Mouse (Mus musculus) layer of hippocampus, adult 8-10 months (tissue): ENCODE results near the gene Qk. TPM values are rescaled to one million over a fixed set of nuclear protein-coding genes. Genes with fewer than 3 reads are reported as not detected.

Source experiments
- DNase-seq, 2 experiments: peaks; one replicate each; pipeline ENCODE4 v3.0.0; 2022; ENCODE audit warnings: low spot score in 2 of 2
- total RNA-seq, 4 experiments: library from RNA; stranded (reverse); gene quantifications; 2 replicates each; pipeline ENCODE4 v1.2.4; 2022

Gene Qk
- total RNA-seq, 4 experiments from 2014 or later, result 354 to 447 (median 412) TPM

GRCm38 (mm10) chr17:10327584-10328210 lies 8.0 kb upstream of the Qk start:
- no peak for DNase-seq

GRCm38 (mm10) chr17:10326596-10327045 lies 7.0 kb upstream of the Qk start:
- DNase-seq, result no peak

GRCm38 (mm10) chr17:10325921-10326320 lies 6.3 kb upstream of the Qk start:
- no peak for DNase-seq

DNA sequence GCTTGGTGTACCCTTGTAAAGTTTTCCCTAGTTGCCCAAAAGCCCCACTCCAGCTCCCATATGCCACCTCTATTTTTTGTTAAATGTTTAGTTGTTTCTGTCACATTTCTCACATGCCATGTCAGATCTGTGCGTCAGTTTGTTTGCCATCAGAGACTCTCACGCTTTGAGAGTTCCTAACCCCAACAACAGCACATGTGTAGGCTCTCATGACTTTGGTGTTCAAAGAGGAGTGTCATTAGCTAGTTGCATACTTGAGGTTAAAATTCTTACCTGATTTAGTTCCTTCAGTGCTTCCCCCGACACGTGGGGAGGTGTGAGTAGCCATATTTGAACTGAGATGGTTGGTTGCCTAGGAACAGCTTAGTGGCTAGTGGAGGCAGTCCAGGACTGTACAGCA lies 2.1 kb upstream of the Qk start:
- DNase-seq, result no peak

DNA sequence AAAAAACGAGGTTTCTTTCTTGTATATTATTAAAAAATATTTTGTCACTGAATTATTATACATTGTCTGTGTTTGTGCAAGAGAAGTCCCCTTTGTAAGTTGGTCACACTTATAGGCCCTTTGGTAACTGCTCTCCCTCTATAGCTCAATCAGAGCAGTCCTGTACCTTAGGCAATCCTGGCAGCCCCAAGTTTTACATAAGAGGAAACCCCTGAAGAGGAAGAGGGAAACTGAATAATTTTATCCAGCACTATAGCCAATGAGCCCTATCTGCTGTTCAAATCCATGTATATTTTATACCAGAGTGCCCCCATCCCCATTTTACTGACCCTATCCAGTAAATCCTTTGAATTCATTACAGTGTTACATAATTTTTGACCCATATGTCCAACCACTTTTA lies 1.4 kb upstream of the Qk start:
- DNase-seq, result no peak

DNA sequence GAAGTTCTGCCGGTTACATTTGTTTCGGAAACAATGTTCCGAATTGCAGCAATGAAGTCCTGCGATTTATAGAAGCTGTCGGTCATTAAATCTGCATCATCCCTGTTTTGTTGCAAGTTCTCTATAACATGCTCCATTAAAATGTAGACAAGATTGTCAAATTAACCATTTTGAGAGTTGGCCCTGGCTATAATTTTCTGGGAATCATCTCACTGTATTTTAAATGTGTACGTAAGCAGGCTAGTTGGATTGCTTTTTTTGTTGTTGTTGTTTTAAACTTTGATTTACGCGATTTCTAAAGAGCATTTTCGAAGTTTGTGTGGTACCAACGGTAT lies 769 bp upstream of the Qk start:
- DNase-seq, result no peak

DNA sequence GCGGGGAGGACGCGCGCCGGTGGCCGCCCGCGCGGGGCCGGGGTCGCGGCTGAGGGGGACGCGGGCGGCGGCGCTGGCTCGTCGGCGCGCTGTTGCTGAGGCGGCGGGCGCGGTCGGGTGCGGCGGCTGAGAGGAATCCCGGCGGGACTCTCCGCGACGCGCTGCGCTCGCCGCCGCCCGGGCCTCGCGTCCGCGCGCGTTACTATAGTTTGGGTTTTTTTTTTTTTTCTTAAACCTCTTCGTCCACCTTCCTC lies 296 bp downstream of the Qk start:
- no peak for DNase-seq

DNA sequence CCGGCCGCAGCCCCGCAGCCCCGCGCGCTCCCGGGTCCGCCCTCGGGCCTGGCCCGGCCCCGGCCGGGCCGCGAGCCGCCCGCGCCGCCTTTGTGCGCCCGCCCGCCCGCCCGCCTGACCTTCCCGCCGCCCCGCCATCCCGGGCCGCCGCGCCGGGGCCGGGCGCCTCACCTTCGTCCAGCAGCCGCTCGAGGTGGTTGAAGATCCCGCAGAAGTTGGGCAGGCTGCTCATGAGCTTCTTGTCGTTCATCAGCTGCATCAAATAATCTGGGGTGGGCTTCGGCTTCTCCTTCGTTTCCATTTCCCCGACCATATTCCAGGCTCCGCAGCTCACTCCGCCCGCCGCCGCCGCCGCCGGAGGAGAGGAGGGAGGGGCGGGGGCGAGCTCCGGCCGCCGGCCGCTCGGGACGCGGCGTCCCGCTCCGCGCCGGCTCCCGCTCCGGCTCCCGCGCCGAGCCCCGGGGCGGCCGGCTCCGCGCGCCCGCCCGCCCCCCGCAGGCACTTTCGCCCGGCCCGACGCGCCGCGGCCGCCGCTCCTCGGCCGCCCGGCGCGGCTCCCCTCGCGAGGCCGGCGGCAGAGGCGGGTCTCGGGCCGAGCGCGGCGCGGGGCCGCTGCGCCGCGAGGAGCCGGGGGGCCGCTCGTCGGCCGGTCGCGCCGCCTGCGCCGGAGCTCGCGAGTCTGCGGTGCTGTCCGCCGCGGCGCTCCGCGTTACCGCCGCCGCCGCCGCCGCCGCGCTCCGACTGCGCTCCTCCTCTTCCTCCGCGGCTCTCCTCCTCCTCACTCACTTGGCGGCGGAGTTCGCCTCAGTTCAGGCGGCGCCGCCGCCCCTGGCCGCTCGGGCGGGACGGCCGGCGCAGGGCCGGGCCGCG lies 858 bp downstream of the Qk start:
- DNase-seq, result peak in 1 of 2 experiments; percentile 77

GRCm38 (mm10) chr17:10317981-10318551 lies 1.6 kb downstream of the Qk start:
- DNase-seq, result no peak

DNA sequence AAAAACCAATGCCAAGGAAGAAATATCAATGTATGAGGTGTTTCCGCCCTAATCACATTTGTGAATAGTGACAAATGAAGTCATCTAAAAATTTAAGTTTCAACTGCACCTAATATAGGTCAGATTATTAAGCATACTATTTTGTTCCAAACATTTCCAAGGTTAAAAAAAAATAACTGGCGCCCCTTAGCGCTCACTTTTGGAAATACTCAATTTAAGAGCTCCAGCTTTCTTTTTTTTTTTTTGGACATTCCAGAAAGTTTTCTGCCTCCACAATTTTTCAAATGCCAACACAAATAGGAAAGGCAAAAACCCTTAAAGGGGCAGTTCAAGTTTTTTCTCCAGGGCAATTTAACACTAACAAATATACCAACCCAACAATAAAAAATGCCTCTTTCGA lies 2.5 kb downstream of the Qk start:
- no peak for DNase-seq

GRCm38 (mm10) chr17:10316446-10316845 lies 3.2 kb downstream of the Qk start:
- DNase-seq, result no peak

GRCm38 (mm10) chr17:10310046-10310445 lies 9.6 kb downstream of the Qk start:
- no peak for DNase-seq

DNA sequence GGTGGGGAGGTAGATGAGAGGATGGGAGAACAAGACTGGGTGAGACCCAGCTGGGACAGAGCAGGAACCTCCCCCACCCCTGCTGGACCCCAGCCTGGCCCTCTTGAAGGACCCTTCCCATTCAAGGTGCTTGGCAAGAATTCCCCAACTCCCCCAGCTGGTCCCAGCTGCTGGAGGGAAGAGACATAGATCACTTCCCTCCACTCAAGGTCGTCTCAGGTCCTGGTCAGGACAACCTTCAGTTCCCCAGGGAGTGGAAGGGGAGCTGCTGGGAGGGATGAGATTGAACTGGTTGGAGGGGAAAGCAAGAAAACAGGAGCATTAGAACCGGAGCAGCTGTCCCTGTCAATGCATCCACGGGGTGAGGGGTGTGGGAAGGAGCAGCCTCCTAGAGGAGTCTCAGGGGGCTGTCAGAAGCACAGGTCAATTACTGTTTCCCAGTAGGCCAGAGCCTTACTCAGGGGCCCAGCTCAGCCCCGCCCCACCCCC lies 10.5 kb downstream of the Qk start:
- DNase-seq, result no peak

DNA sequence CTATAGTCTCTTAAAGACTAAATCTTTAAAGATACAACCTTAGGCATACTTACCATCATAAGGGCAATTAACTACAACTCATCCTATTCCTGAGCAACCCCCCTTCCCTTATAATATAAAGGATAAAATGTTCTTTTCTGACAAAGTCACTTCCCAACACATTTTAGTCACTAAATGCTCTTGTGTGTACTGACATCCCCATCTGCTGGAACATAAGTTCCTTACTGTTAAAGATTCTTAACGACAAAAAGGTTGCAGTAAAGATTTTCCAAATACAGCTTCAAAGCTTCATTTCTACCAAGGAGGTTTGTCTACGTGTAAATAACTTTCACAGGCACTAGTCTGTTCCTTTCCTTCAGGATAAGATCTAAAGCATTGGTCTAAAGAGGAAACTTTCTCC lies 13.2 kb downstream of the Qk start:
- no peak for DNase-seq

- DNase-seq, result no peak
Measured at GRCm38 (mm10) chr17:10304001-10304400, 15.7 kb downstream of the Qk start.

- no peak for DNase-seq
Measured at GRCm38 (mm10) chr17:10300968-10301795, 18.5 kb downstream of the Qk start.

DNA sequence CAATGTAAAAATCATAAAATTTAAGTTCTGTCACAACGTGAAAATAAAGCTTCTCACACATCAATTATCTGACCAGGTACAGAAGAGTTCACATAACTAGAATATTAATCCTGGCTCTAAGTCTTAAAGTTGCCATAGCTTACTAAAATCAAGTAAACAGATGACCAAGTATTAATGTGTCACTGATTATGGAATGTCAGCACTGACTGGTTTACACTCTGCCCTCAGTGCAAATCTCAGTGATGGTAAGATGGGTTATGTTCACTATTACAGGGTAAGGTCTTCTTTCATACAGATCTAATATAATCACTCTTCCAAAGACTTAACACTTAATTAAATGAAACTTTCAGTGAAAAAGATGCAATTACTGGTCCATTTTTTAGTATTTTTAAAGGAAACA lies 20.3 kb downstream of the Qk start:
- no peak for DNase-seq

DNA sequence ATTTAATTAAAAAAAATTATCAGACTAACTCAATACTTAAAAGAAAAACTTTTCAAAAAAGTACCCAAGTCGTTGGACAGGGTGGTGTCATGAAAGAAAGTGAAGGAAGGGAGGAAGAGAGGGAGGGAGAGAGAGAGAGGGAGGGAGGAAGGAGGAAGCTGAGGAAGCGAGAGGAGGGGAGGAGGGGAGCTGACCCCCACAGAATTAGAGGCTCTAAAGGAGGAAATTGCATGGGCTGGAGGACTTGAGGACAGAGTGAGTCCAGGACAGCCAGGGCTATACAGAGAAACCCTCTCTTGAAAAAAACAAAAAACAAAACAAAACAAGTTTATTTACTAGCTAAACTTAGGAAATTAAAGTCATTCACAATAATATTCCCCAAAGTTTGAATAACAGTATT lies 27.1 kb downstream of the Qk start:
- DNase-seq, result no peak

DNA sequence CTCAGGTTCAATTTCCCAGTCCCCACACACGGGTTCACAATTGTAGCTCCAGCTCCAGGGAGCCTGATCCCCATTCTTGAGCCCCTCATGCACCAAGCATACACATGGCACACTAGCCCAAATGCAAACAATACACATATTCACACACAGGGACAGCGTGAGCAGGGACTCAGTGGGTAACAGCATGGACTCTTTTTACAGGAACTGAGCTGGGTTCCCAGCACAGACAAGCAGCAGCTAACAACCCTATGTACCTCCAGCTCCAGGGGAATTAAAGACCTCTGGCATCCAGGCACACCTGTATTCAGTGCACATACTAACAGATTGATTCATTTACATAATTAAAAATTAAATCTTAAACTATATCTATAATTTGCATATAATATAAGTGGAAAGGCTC lies 34.9 kb downstream of the Qk start:
- no peak for DNase-seq

- DNase-seq, result no peak
Measured at GRCm38 (mm10) chr17:10279532-10279931, 40.1 kb downstream of the Qk start.

- no peak for DNase-seq
Measured at GRCm38 (mm10) chr17:10269518-10269917, 50.1 kb downstream of the Qk start.

- no peak for DNase-seq
Measured at GRCm38 (mm10) chr17:10268468-10268867, 51.2 kb downstream of the Qk start.
